Mouse (Mus musculus) kidney, adult 2 months (tissue): ENCODE measurements around the gene Magi3.

ENCODE experiments used
- CTCF ChIP-seq: fragments of 200-500 bp; conservative IDR thresholded peaks from 2 replicates; pipeline ENCODE4 v1.5.1; 2011; ENCODE audit warnings: low read depth, mild to moderate bottlenecking, control low read depth, low read length, moderate library complexity, mixed read lengths; ENCODE audit not compliant: insufficient read depth, insufficient read length
- POLR2A ChIP-seq: fragments of 200-500 bp; IDR thresholded peaks from one replicate; pipeline ENCODE4 v1.6.1; 2011; ENCODE audit warnings: low read depth, low read length, control low read depth

DNA sequence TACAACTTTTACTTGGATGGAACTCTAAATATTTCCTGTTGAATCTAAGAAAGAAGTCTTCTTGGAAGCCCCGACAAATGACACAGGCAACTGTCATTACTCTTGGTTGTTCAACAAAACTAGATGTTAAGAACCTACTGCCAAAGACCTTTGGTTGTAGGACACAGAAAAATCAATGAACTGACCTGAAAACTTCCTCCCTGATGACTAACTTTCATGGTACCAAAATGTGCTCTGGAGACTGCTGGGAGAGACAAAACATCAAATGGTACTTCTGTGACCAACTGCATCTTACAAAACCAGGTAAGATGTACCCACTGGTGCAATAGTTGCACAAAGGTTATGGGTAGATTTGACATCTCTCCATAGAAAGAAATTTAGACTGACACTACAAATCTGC is 30.9 kb downstream of the Magi3 start:
- TF ChIP-seq POLR2A: no peak
- no peak for TF ChIP-seq CTCF
